Mouse (Mus musculus) kidney, postnatal 14 days (tissue): ENCODE results near the gene Stox2.

Experiments
- DNase-seq: peaks from one replicate; pipeline ENCODE4 v3.0.0; 2022; ENCODE audit warnings: mixed read lengths

Gene Stox2

GRCm38 (mm10) chr8:47178785-47179184 is 267.4 kb downstream of the Stox2 start:
- DNase-seq = no peak

- DNase-seq = no peak
These were observed 272.3 kb downstream of the Stox2 start for GRCm38 (mm10) chr8:47173823-47174222.

- no peak for DNase-seq
These were observed 273.3 kb downstream of the Stox2 start for GRCm38 (mm10) chr8:47172848-47173247.

- no peak for DNase-seq
These were observed 285.5 kb downstream of the Stox2 start for GRCm38 (mm10) chr8:47160688-47161087.

GRCm38 (mm10) chr8:47154521-47154920 is 291.6 kb downstream of the Stox2 start:
- no peak for DNase-seq

- no peak for DNase-seq
These were observed 300.9 kb downstream of the Stox2 start for GRCm38 (mm10) chr8:47145258-47145657.

GRCm38 (mm10) chr8:47136047-47136446 is 310.1 kb downstream of the Stox2 start:
- no peak for DNase-seq

- peak; percentile 50 for DNase-seq
These were observed 310.6 kb downstream of the Stox2 start for GRCm38 (mm10) chr8:47135586-47135985.

GRCm38 (mm10) chr8:47134736-47135135 is 311.4 kb downstream of the Stox2 start:
- no peak for DNase-seq

- DNase-seq = no peak
These were observed 312.8 kb downstream of the Stox2 start for GRCm38 (mm10) chr8:47133381-47133780.
